Mouse (Mus musculus) adrenal gland, postnatal 14 days (tissue): ENCODE measurements at regions not wholly inside any gene's neighbourhood (a gene's known extent, or its start where the extent isn't known, plus 50 kb on each side); places are given as distances from the start of the nearest gene placed in this dataset.

ENCODE experiments used
- DNase-seq: peaks from one replicate; pipeline ENCODE4 v3.0.0; 2021; ENCODE audit warnings: mixed read lengths

DNA sequence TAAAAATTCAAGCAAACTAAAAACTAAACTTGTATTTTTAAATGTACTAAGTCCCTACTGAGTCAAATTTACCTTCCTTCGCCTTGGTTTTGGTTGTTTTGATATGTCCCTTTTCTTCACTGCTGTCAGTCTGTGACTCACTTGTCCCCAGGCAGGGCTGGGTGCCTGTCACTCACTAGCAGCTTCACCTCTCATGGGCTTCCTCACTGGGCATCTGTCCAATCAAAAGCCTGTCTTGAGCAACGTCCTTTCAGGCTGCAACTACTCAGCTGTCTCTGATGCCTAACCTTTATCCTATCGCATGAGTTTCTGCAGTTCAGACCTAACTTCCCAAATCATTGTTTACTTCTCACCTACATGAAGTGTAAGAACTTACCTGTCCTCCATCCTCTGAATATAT lies 61.2 kb upstream of the Ptchd3 start:
- DNase-seq = peak; percentile 72

DNA sequence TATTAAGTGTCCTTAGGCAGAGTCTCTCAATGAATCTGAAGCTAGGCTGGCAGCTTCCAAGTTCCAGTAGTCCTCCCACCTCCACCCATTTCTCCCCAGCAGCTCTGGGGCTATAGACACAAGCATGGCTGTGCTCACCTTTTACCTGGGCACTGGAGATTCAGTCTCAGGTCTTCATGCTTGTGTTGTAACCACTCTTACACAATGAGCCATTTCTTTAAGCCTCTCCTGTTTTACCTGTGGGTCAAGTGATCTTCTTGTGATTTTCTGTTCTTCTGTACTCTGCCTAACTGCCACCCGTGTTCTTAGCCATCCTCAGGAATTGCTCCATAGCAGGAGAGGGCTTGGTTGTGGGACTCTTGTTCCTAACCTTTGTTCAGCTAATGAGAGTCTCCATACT lies 60.0 kb upstream of the Ptchd3 start:
- no peak for DNase-seq

DNA sequence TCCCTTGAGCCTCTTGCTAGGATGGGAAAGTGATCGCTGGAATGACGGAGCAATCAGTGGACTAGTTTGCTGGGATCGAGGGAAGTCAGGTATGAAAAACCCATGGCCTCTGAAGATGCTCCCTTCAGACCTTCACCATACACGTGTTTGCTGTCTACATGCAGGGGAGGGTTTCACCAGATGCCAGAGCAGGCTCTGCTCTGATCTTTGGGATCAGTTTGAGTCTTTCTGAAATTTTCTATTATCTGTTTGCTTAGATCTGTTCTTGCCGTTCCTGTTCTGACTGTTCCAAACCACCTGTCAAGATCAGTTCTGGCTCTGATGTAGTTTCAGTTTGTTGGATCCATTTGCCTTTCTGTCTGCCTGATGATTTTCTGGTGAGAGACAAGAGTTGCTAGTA lies 53.1 kb upstream of the Ptchd3 start:
- no peak for DNase-seq

DNA sequence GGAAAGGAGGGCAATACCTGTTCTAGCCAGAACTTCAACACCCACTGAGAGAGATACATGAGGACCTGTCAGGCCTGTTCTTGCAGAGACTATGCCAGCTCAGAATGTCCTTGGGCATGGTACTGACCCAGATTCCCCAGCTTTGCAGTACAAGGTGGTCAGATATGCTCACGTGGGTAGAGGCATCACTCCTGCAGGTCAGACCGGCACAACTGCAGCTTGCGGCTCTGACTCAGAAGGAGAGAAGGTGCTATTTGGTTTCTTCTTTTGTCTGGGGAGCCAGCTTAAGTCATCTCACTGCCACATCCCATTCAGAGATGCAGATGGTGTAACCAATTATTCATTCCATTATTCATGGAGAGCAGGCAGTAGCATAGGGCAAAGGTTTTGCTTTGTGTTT lies 52.5 kb upstream of the Ptchd3 start:
- no peak for DNase-seq
